Mouse (Mus musculus) gastrocnemius, postnatal 4 days (tissue): ENCODE results near the gene Camkmt. TPM values are rescaled to one million over a fixed set of nuclear protein-coding genes. Genes with fewer than 3 reads are reported as not detected.
A peak's percentile ranks its signal among the peaks of the same experiment; 100 is the strongest.

Experiments used
- DNase-seq, 2 experiments: peaks; one replicate each; pipeline ENCODE4 v3.0.0; 2021 to 2022; ENCODE audit warnings: low spot score in 2 of 2, mixed read lengths in 2 of 2
- long read RNA-seq, 2 experiments: library from polyadenylated mRNA; stranded (forward); transcript quantifications; one replicate each; pipeline ENCODE4 v2.0.0; 2021
- total RNA-seq, 2 experiments: library from RNA; stranded (reverse); gene quantifications; 2 replicates each; pipeline ENCODE4 v1.2.3; 2021

The Camkmt gene
- total RNA-seq, result 1 to 10 TPM; 4.8 to 5.2 TPM
- long read RNA-seq, experiment 1, partial matches to known transcripts, result 0 of 1 reads
- long read RNA-seq, experiment 1, other reads (novel, unspliced or antisense), result 1 of 1 reads
- long read RNA-seq, experiment 2, partial matches to known transcripts, result 1 of 2 reads
- long read RNA-seq, experiment 2, other reads (novel, unspliced or antisense), result 1 of 2 reads

- peak; percentile 85 to 94 for DNase-seq
Measured at GRCm38 (mm10) chr17:85090120-85091099, at the start of gene Camkmt, which contains the start of gene Prepl. TSS of gene Camkmt (plus strand) at chr17:85090552. TSS of gene Prepl (minus strand) at chr17:85090241.

- no peak for DNase-seq
Measured at GRCm38 (mm10) chr17:85040913-85041312, 49.4 kb upstream of the Camkmt start.

GRCm38 (mm10) chr17:85042419-85042818 is 47.9 kb upstream of the Camkmt start:
- no peak for DNase-seq

- no peak for DNase-seq
Measured at GRCm38 (mm10) chr17:85043404-85043816, 46.9 kb upstream of the Camkmt start.

- DNase-seq, result no peak
Measured at GRCm38 (mm10) chr17:85044466-85044865, 45.9 kb upstream of the Camkmt start.

- no peak for DNase-seq
Measured at GRCm38 (mm10) chr17:85045160-85045559, 45.2 kb upstream of the Camkmt start.

- no peak for DNase-seq
Measured at GRCm38 (mm10) chr17:85048379-85048778, 42.0 kb upstream of the Camkmt start.

GRCm38 (mm10) chr17:85058276-85058675 is 32.1 kb upstream of the Camkmt start:
- no peak for DNase-seq

- DNase-seq, result no peak
Measured at GRCm38 (mm10) chr17:85059136-85059535, 31.2 kb upstream of the Camkmt start.

- DNase-seq, result no peak
Measured at GRCm38 (mm10) chr17:85063560-85063959, 26.8 kb upstream of the Camkmt start.

GRCm38 (mm10) chr17:85067331-85067730 is 23.0 kb upstream of the Camkmt start:
- no peak for DNase-seq

- DNase-seq, result no peak
Measured at GRCm38 (mm10) chr17:85070658-85071057, 19.7 kb upstream of the Camkmt start.

GRCm38 (mm10) chr17:85071088-85071775 is 19.1 kb upstream of the Camkmt start:
- no peak for DNase-seq

- no peak for DNase-seq
Measured at GRCm38 (mm10) chr17:85072383-85072782, 18.0 kb upstream of the Camkmt start.

- DNase-seq, result no peak
Measured at GRCm38 (mm10) chr17:85073214-85073613, 17.1 kb upstream of the Camkmt start.

GRCm38 (mm10) chr17:85074083-85074482 is 16.3 kb upstream of the Camkmt start:
- DNase-seq, result no peak

- DNase-seq, result no peak
Measured at GRCm38 (mm10) chr17:85079276-85079675, 11.1 kb upstream of the Camkmt start.

- DNase-seq, result no peak
Measured at GRCm38 (mm10) chr17:85080781-85081180, 9.6 kb upstream of the Camkmt start.

GRCm38 (mm10) chr17:85085335-85085734 is 5.0 kb upstream of the Camkmt start:
- no peak for DNase-seq

- no peak for DNase-seq
Measured at GRCm38 (mm10) chr17:85086501-85086900, 3.9 kb upstream of the Camkmt start.

- no peak for DNase-seq
Measured at GRCm38 (mm10) chr17:85087591-85087990, 2.8 kb upstream of the Camkmt start.

- no peak for DNase-seq
Measured at GRCm38 (mm10) chr17:85088401-85088800, 2.0 kb upstream of the Camkmt start.
